Mouse (Mus musculus): ENCODE results near the gene Hnrnpu.
"Not testable (repeated sequence)": the region's sequence is repeated elsewhere in the genome, so short reads cannot be mapped to it uniquely, and the experiment has no call there.

Gene Hnrnpu

DNA sequence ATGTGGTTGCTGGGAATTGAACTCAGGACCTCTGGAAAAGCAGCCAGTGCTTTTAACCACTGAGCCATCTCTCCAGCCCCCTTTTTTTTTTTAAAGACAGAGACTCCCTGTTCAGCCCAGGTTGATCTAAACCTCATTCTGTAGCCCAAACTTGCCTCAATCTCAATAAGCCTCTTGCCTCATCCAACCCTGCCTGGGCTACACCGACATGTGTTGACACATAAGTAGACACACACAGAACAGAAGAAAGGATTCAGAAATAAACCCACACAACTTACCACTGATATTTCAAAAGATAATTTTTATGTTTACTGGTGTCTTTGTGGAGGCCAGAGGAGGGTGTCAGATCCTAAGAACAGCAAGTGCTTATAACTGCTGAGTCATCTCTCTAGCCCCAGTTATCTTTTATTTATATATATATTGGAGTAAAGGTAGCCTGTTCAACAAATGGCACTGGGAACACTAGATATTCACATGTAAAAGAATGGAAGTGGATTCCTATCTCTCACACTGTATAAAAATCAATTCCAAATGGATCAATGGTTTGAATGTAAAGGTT lies 24.5 kb downstream of the Hnrnpu start:
- no peak for DNase-seq (ENCODE audit: low spot score in 2 of 2)

DNA sequence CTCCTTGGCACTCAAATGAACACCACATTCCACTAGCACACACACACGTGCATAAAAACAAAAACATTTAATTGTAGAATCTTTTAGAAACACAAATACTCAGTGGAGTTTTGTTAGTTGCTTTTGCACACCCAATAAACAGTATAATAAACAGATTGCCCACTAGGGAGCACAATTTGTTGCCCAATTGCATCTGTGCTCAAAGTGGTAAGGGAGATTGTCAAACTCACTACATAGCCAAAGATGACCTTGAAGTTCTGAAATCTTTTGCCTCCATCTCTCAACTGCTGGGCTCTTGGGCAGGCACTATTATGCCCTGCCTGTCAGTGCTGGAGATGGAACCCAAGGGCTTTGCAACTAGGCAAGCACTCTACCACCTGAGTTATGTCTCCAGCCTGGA lies 27.5 kb downstream of the Hnrnpu start:
- no peak for DNase-seq (ENCODE audit: low spot score in 2 of 2)

DNA sequence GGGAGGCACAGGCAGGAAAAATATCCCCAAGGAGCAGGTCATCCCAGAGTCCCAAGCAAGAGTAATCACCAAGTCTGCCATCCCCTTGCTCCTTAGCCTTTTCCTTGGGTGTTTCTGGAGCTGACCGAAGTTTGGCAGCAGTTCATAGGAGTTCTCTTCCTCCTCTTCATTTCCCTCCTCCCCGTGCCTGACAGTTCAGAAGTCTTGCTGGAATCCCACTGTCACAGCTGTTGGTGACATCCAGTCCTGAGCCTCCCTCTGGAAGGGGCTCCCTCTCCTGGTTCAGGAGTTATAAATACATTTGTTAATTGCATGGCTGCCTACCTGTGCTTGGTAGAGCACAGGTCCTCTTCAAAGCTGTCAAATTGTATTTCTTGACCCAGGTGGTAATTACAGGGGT lies 28.1 kb downstream of the Hnrnpu start:
- no peak for DNase-seq (ENCODE audit: low spot score in 2 of 2)

DNA sequence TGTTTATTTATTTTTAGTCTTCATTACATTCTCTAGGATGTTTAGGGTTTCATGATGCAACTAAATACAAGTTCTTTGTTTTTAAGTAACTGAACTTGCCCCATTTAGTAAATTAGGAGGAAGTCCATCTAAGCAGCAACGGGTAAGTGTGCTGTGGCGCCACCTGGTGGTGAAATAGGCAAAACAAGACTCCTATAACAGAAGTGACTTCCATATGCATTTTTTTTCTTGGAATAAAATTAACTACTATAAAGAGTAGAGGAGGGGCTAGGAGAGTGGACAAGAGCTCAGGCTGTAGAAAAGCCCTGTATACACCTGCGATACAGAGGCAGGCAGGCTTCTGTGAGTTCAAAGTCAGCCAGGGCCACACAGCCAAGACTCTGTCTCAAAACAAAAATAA lies 34.2 kb downstream of the Hnrnpu start:
- DNase-seq (ENCODE audit: low spot score in 2 of 2), result peak; percentile 54 to 73

DNA sequence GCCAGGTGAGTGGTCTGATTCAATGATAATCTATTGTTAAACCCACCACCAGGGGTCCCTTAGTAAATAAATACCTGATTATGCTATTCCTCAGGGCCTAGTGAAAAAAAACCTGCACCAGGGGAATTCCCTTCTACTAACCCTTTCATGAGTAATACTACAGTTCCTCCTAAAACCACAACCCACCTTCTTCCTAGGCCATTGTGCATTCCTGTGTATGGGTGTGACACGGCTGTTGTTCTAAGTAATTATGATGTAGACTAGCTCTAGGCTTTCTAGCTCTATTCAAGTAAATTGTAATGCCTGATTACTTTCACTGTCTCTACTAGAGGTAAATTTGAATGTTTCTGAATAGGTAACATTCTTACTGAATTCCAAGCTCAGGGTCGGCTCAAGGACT lies 36.3 kb downstream of the Hnrnpu start:
- not testable (repeated sequence) for DNase-seq (ENCODE audit: low spot score in 2 of 2)

DNA sequence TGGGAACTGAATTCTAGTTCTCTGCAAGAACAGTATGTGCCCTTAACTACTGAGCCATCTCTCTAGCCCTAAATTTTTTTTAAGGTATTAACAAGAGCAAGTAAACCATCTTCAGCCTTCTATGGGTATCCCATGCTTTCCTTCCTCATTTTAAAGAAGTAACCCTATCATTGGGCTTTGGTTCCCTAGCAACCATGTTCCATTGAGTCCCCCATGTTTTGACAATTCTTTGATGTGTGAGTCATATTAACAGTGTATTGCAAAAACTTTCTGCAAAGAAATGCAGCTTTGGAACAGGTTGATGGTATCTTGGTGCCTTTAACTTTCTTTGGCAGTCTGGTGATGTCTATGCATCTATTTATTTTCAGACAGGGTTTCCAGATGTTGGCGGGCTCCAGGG lies 43.5 kb downstream of the Hnrnpu start:
- DNase-seq (ENCODE audit: low spot score in 2 of 2), result no peak

DNA sequence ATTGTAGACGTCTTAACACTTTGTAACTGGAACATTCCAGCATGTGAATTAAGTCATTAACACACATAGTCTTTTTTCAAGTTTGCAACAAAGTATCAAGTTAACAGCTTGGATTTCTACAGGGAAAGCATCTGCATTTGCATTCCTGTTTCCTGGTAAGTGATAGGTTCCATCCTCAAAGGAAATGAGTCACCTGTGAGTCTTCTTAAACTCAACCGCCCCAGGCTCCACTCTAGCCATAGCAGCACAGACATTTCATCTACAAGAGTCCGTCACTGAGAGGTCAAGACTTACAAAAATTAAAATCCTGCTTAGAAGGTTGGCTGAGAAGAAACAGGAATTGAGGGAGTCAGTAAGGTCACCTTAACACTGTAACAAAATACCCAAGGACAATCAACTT lies 45.9 kb downstream of the Hnrnpu start:
- no peak for DNase-seq (ENCODE audit: low spot score in 2 of 2)

DNA sequence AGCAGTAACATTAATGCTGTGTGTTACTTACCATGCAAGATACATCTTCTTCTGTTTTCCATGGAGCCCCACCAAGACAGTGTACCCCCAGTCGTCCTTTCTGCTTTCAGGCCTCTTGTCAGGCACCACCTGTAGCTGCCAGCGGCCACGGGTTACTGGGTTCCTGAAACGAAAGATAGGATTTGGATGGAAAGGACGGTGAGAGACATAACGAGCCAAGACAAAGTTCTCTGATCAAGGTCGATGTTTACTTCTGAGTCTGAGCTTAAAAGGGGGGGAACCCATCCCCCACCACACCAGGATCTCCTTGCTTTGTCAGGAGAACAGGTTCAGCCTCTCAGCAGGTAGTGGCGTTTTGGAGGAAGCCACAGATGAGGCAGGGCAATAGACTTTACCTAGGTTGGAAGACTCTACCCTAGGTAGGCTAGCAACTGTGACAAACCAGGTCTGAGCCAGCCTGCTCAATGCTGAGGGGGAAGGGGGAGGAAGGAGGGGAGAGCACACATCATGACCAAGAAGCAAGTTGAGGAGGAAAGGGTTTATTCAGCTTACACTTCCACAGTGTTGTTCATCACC lies 49.9 kb downstream of the Hnrnpu start:
- no peak for DNase-seq (ENCODE audit: low spot score in 2 of 2)

DNA sequence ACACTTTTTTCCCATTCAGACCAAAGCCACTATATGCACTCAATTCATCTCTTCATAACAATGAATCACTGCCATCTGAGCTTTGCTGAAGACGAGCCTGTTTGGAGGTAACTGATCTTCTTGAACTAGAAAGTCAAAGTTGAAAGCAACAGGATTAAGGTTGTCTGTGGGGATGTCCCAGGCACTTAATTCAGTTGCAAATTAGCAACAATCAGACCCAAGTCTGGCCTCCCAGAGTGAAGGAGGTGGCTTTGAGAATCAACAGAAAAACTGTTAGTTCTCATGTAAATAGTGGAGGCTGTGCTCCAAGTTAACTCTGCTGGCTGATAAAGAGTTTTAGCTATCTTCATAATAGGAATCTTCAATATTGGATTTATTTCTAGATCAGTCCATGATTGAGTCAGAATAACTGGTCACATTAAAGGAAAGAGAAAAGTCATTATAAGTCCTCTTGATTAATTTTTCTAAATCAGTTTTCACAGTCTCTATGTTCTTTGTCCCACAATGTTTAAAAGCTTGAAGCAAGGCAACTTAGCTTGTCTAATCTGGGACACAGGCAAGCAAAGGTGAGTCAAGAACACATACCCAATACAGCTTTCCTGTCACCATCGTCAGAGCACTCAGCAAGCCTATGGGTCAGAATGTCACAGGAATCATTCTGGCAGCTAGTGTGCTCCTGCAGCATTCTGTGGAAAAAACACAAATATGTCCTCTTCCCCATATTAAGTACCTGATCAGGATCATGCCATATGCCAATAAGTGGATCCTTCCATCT lies 53.5 kb downstream of the Hnrnpu start:
- DNase-seq (ENCODE audit: low spot score in 2 of 2), result no peak

DNA sequence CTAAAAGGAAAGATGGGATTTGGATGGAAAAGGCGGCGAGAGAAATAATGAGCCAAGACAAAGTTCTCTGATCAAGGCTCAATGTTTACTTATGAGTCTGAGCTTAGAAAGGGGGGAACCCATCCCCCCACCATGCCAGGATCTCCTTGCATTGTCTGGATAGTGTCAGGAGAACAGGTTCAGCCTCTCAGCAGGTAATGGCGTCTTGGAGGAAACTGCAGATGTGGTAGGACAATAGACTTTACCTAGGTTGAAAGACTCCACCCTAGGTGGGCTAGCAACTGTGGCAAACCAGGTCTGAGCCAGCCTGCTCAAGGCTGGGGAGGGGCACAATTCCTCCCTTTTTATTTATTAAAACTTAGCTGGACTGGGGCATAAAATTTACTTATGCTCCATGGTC lies 54.3 kb downstream of the Hnrnpu start:
- DNase-seq (ENCODE audit: low spot score in 2 of 2), result not testable (repeated sequence)

DNA sequence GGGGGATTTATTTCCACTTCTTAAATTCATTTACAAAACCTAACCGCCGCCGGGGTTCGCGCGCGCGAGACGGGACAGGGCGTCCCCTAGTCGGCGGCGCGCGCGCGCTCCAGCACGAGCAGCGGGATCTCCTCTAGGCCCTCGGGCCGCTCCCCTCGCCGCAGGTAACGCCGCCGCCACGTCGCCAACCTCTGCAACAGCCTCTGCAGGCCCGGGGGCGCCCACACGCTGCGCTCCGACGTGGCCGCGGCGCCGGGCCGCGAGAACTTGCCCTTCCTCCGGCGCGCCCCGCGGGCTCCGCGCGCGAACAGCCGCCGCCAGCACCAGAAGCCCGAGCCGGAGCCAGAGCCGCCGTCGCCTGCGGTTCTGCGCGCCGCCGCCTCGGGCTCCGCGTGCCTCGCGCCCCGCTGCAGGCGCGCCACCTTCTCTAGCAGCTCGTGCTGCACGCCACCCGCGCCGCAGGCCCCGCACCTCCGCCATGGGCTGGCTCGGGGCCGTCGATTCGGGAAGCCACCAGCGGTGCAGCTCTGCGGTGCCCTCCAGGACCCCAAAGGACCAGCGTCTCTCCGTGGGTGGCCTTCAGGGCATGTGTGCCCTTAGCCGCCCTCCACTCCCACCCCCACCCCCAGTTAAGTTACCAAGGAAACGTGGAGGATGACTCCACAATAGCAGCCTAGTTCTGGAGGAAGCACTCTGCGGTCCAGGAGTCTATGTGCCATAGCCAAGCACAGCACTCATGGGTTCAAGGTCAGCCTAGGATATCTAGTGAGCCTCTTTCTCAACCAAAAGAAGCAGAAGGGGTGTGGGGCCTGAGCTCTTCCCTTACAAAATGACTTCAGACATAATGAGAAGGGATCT lies 61.3 kb downstream of the Hnrnpu start:
- peak; percentile 45 to 69 for DNase-seq (ENCODE audit: low spot score in 2 of 2)

DNA sequence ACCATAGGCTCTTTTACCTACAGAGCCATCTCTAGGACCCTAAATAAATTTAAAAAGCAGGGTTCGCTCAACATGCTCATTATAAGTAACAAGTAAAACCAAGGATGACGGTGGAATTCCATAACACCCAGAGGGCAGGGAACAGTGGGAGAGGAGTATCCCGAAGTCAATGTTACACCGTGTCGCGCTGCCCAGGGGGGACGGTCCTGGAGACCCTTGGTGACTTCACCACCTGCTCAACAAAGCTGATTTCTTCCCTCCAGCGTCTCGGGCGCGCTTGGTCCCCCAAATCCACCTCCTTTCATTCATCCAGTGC lies 61.9 kb downstream of the Hnrnpu start:
- DNase-seq (ENCODE audit: low spot score in 2 of 2), result no peak

DNA sequence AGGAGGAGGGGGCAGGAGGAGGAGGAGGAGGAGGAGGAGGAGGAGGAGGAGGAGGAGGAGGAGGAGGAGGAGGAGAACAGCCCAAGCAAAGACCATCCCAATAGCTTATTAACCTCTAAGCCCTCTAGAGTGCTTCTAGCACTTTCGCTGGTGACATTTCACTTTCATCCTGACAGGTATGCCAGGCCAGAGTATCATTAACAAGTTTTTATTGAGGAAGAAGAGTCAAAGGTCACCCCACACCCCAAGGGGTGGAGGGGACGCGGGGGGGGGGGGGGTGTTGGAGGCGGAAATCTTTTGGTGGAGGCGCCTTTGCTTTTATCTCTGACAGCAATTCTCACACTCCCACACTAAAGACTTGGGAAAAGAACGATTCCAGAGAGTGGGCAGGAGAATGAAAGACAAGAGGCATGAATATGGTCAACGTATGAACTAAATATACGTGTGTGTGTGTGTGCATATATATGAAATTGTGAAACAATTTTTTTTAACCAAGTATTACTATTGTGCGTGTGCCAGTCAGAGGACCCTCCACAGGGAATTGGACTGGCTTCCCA lies 62.3 kb downstream of the Hnrnpu start:
- DNase-seq (ENCODE audit: low spot score in 2 of 2), result no peak
